Comparison of ENCODE assay signal across 25 mouse cellular contexts in genomic region chr4:154726636-154727045, GRCm38 (mm10). TPM values are rescaled to one million over a fixed set of nuclear protein-coding genes. Genes with fewer than 3 reads are reported as not detected.
A peak's percentile ranks its signal among the peaks of the same experiment; 100 is the strongest.
DNase-seq lines count a peak whose midpoint lies in the region; ATAC-seq and TF ChIP-seq lines count a peak whose summit lies in the region.
"Had no signal": no experiment of that assay in that cellular context is flagged by ENCODE, and none has a peak within 500 bp of the region (broad histone marks: within the 10 kb centered on the region; RNA-seq: fewer than 3 reads in every experiment).

No protein-coding gene starts in this region.

- DNase-seq in heart, embryonic 10.5 days (ENCODE audit: low spot score), result no peak
- DNase-seq in heart, adult 18-20 months, result no peak
- DNase-seq in embryonic facial prominence, embryonic 11.5 days (ENCODE audit: low spot score), result peak; percentile 56
- DNase-seq in limb, embryonic 14.5 days (ENCODE audit: low spot score), result no peak
- no peak for DNase-seq in left cerebral cortex, adult 8-10 months (ENCODE audit: low spot score in 2 of 2)
- DNase-seq: adrenal gland, adult 2 months; cerebellum, adult 11 months; cerebellum, postnatal 25 days; forebrain, postnatal 0 days; kidney, adult 2 months; layer of hippocampus, postnatal 36 days; right cerebral cortex, postnatal 25 days; thymus, adult 18-20 months had no signal

- WGBS in heart, embryonic 10.5 days, result 22% methylated on average over 3 of the region's 3 CpGs
- 13% methylated on average over 3 of the region's 3 CpGs for WGBS in kidney, embryonic 16.5 days
- WGBS in kidney, embryonic 15.5 days, result 17% methylated on average over 3 of the region's 3 CpGs
- 16% methylated on average over 3 of the region's 3 CpGs for WGBS in embryonic facial prominence, embryonic 11.5 days
- 17% methylated on average over 3 of the region's 3 CpGs for WGBS in limb, embryonic 14.5 days

- peaks cover 22% of the 10 kb centered on the region for H3K27me3 ChIP-seq in heart, embryonic 10.5 days (ENCODE audit: insufficient read depth, poor library complexity, severe bottlenecking)
- no peaks in the 10 kb centered on the region for H3K27me3 ChIP-seq in kidney, embryonic 16.5 days (ENCODE audit: insufficient read depth, low read length)
- H3K27me3 ChIP-seq in kidney, embryonic 15.5 days, result peaks cover 18% of the 10 kb centered on the region
- no peaks in the 10 kb centered on the region for H3K27me3 ChIP-seq in embryonic facial prominence, embryonic 11.5 days (ENCODE audit: control insufficient read depth, insufficient read depth, low read length)
- H3K27me3 ChIP-seq in limb, embryonic 14.5 days (ENCODE audit: control insufficient read depth, insufficient read depth, low read length), result no peaks in the 10 kb centered on the region
- H3K27me3 ChIP-seq: hindbrain, embryonic 15.5 days; lung, embryonic 15.5 days had no signal

- no peaks in the 10 kb centered on the region for H3K9me3 ChIP-seq in heart, embryonic 10.5 days
- H3K9me3 ChIP-seq in kidney, embryonic 16.5 days (ENCODE audit: low read length), result no peaks in the 10 kb centered on the region
- H3K9me3 ChIP-seq in kidney, embryonic 15.5 days (replicated peaks), result no peaks in the 10 kb centered on the region
- H3K9me3 ChIP-seq in embryonic facial prominence, embryonic 11.5 days (replicated peaks; ENCODE audit: control insufficient read depth, low read length), result no peaks in the 10 kb centered on the region
- no peaks in the 10 kb centered on the region for H3K9me3 ChIP-seq in limb, embryonic 14.5 days (ENCODE audit: control insufficient read depth, low read length)
- H3K9me3 ChIP-seq: hindbrain, embryonic 15.5 days; lung, embryonic 15.5 days; neural tube, embryonic 12.5 days had no signal

- peak overlapping the region; percentile 80 for H3K27ac ChIP-seq in heart, embryonic 10.5 days
- no peak overlapping the region for H3K27ac ChIP-seq in kidney, embryonic 16.5 days (ENCODE audit: low read length)
- H3K27ac ChIP-seq in kidney, embryonic 15.5 days, result no peak overlapping the region
- H3K27ac ChIP-seq in embryonic facial prominence, embryonic 11.5 days (replicated peaks; ENCODE audit: low read depth, low read length), result peak overlapping the region; percentile 41; the same call in 1 of the 2 replicates
- H3K27ac ChIP-seq in limb, embryonic 14.5 days (replicated peaks; ENCODE audit: low read depth, low read length), result no peak overlapping the region
- H3K27ac ChIP-seq: hindbrain, embryonic 15.5 days; lung, embryonic 15.5 days; neural tube, embryonic 12.5 days had no signal

- ATAC-seq in kidney, embryonic 16.5 days (ENCODE audit: low FRiP score, low TSS enrichment), result peak; percentile 61; the same call in 1 of the 2 replicates
- ATAC-seq in kidney, embryonic 15.5 days (replicated peaks; ENCODE audit: low FRiP score), result no peak
- peak; percentile 75; the same call in 1 of the 2 replicates for ATAC-seq in embryonic facial prominence, embryonic 11.5 days (replicated peaks; ENCODE audit: insufficient number of reproducible peaks, low FRiP score, low TSS enrichment, low read depth)
- ATAC-seq in limb, embryonic 14.5 days (ENCODE audit: low FRiP score, low read depth), result peak; percentile 51; the same call in 1 of the 2 replicates
- no peak for ATAC-seq in megakaryocyte-erythroid progenitor cell, adult 5-6 weeks (replicated peaks; ENCODE audit: low FRiP score, low TSS enrichment, poor library complexity, severe bottlenecking)
- ATAC-seq: forebrain, postnatal 0 days had no signal

- no peak overlapping the region for H3K4me2 ChIP-seq in kidney, embryonic 16.5 days (replicated peaks; ENCODE audit: low read depth, low read length)
- H3K4me2 ChIP-seq in kidney, embryonic 15.5 days, result no peak overlapping the region
- H3K4me2 ChIP-seq in embryonic facial prominence, embryonic 11.5 days (ENCODE audit: low read depth, low read length), result no peak overlapping the region; the same call in 1 of the 2 replicates
- 0 out of 2 replicates have a peak overlapping the region, but pooled peaks have one; percentile 0 for H3K4me2 ChIP-seq in limb, embryonic 14.5 days (replicated peaks; ENCODE audit: low read depth, low read length, severe bottlenecking)
- H3K4me2 ChIP-seq: hindbrain, embryonic 15.5 days; lung, embryonic 15.5 days; neural tube, embryonic 12.5 days had no signal

- H3K4me1 ChIP-seq in heart, embryonic 10.5 days, result peaks cover 26% of the 10 kb centered on the region
- H3K4me1 ChIP-seq in kidney, embryonic 16.5 days (ENCODE audit: insufficient read depth, low read length), result peaks cover 9% of the 10 kb centered on the region
- H3K4me1 ChIP-seq in kidney, embryonic 15.5 days, result peaks cover 23% of the 10 kb centered on the region
- H3K4me1 ChIP-seq in embryonic facial prominence, embryonic 11.5 days (ENCODE audit: control insufficient read depth, insufficient read depth, low read length), result peaks cover 14% of the 10 kb centered on the region
- peaks cover 36% of the 10 kb centered on the region for H3K4me1 ChIP-seq in limb, embryonic 14.5 days (ENCODE audit: control insufficient read depth, insufficient read depth, low read length)
- H3K4me1 ChIP-seq: lung, embryonic 15.5 days had no signal

- no peak for TF ChIP-seq POLR2A in limb, embryonic 14.5 days (IDR thresholded peaks at IDR 0.05; ENCODE audit: borderline replicate concordance, extremely low read depth, insufficient read depth, insufficient read length)

- H3K4me3 ChIP-seq in heart, embryonic 10.5 days, result peak overlapping the region; percentile 17; the same call in 1 of the 2 replicates
- H3K4me3 ChIP-seq in kidney, embryonic 16.5 days (ENCODE audit: low read length), result no peak overlapping the region
- H3K4me3 ChIP-seq in kidney, embryonic 15.5 days (replicated peaks), result no peak overlapping the region
- no peak overlapping the region for H3K4me3 ChIP-seq in embryonic facial prominence, embryonic 11.5 days (ENCODE audit: low read depth, low read length)
- H3K4me3 ChIP-seq in limb, embryonic 14.5 days (replicated peaks; ENCODE audit: low read length), result no peak overlapping the region
- H3K4me3 ChIP-seq: erythroblast, embryonic 14.5 days; hindbrain, embryonic 15.5 days; lung, embryonic 15.5 days; neural tube, embryonic 12.5 days had no signal

- H3K9ac ChIP-seq in kidney, embryonic 16.5 days (replicated peaks; ENCODE audit: low read length), result no peak overlapping the region
- no peak overlapping the region for H3K9ac ChIP-seq in kidney, embryonic 15.5 days
- no peak overlapping the region for H3K9ac ChIP-seq in embryonic facial prominence, embryonic 11.5 days (replicated peaks; ENCODE audit: low read length)
- no peak overlapping the region for H3K9ac ChIP-seq in limb, embryonic 14.5 days (ENCODE audit: low read depth, low read length, severe bottlenecking)
- H3K9ac ChIP-seq: forebrain, postnatal 0 days; hindbrain, embryonic 15.5 days; lung, embryonic 15.5 days; neural tube, embryonic 12.5 days had no signal

- H3K36me3 ChIP-seq in heart, embryonic 10.5 days, result no peaks in the 10 kb centered on the region
- no peaks in the 10 kb centered on the region for H3K36me3 ChIP-seq in kidney, embryonic 16.5 days (ENCODE audit: insufficient read depth, low read length)
- no peaks in the 10 kb centered on the region for H3K36me3 ChIP-seq in kidney, embryonic 15.5 days
- H3K36me3 ChIP-seq in embryonic facial prominence, embryonic 11.5 days (replicated peaks; ENCODE audit: control insufficient read depth, insufficient read depth, low read depth, low read length), result no peaks in the 10 kb centered on the region
- H3K36me3 ChIP-seq in limb, embryonic 14.5 days (ENCODE audit: control insufficient read depth, insufficient read depth, low read length), result no peaks in the 10 kb centered on the region
- H3K36me3 ChIP-seq: hindbrain, embryonic 15.5 days; lung, embryonic 15.5 days; neural tube, embryonic 12.5 days had no signal

RNA-seq across cellular contexts. Expression of gene Actrt2, which starts 59.0 kb away (rescaled TPM):
- polyA plus RNA-seq in heart, embryonic 10.5 days (2016; fragmentation: Nextera tagmentation; extraction: Ambion mirVana), result not detected in 2 replicates
- not detected for total RNA-seq in heart, adult 18-20 months (2021)
- polyA plus RNA-seq in kidney, embryonic 16.5 days (2015; fragmentation: Nextera tagmentation; extraction: Ambion mirVana), result not detected in 2 replicates
- not detected in 2 replicates for polyA plus RNA-seq in kidney, embryonic 15.5 days (2015; fragmentation: Nextera tagmentation; extraction: Ambion mirVana)
- not detected in 2 replicates for polyA plus RNA-seq in embryonic facial prominence, embryonic 11.5 days (2014; fragmentation: Nextera tagmentation; extraction: Ambion mirVana)
- polyA plus RNA-seq in limb, embryonic 14.5 days (2012; rRNA removed), result not detected in 2 replicates
- polyA plus RNA-seq in limb, embryonic 14.5 days (2014; fragmentation: Nextera tagmentation; extraction: Ambion mirVana), result not detected in 2 replicates
- not detected in 2 replicates for total RNA-seq in megakaryocyte-erythroid progenitor cell, adult 5-6 weeks (2014; fragmentation: Nextera tagmentation)
- not detected in 2 replicates for total RNA-seq in megakaryocyte-erythroid progenitor cell, adult 5-6 weeks (2017)
- not detected for total RNA-seq in left cerebral cortex, adult 8-10 months (2022)
- total RNA-seq: adrenal gland, adult 2 months; ES-E14; forebrain, postnatal 0 days; gastrocnemius, postnatal 4 days; layer of hippocampus, postnatal 36 days; liver, adult 2 months had no signal
- polyA plus RNA-seq: adrenal gland, adult 2 months; C2C12; erythroblast, embryonic 14.5 days; forebrain, postnatal 0 days; hindbrain, embryonic 15.5 days; large intestine, adult 2 months; liver, adult 2 months; lung, embryonic 15.5 days; neural tube, embryonic 12.5 days had no signal

Comparison
In these comparisons a context has a peak if more than half of its experiments do, and no peak if none do; other contexts are left out.
1. ATAC-seq: peak in kidney, embryonic 16.5 days (single experiment), embryonic facial prominence, embryonic 11.5 days (single experiment) and limb, embryonic 14.5 days (single experiment); none in kidney, embryonic 15.5 days (single experiment) and megakaryocyte-erythroid progenitor cell, adult 5-6 weeks (single experiment).
2. H3K27ac ChIP-seq: peak in heart, embryonic 10.5 days (single experiment) and embryonic facial prominence, embryonic 11.5 days (single experiment); none in kidney, embryonic 16.5 days (single experiment), kidney, embryonic 15.5 days (single experiment) and limb, embryonic 14.5 days (single experiment).